Mouse (Mus musculus): Measurements from ENCODE around the gene Vps26a. TPM values are rescaled to one million over a fixed set of nuclear protein-coding genes. Genes with fewer than 3 reads are reported as not detected.
"Not testable (repeated sequence)": the region's sequence is repeated elsewhere in the genome, so short reads cannot be mapped to it uniquely, and the experiment has no call there.

Gene Vps26a
- polyA plus RNA-seq, 1 experiment from 2014 or later: 57.5 TPM

- Histone ChIP-seq H3K4me3 (ENCODE audit: low read depth, low read length) (no peak overlapping the region), H3K4me2 (ENCODE audit: low read depth, low read length) (no peak overlapping the region), H3K9me3 (ENCODE audit: control insufficient read depth, low read length) (no peaks in the 10 kb centered on the region), H3K27ac (ENCODE audit: low read depth, low read length) (no peak overlapping the region), H3K36me3 (ENCODE audit: control insufficient read depth, insufficient read depth, low read length) (no peaks in the 10 kb centered on the region), H3K9ac (replicated peaks; ENCODE audit: low read depth, low read length) (no peak overlapping the region), H3K4me1 (ENCODE audit: control insufficient read depth, insufficient read depth, low read length) (no peaks in the 10 kb centered on the region), H3K27me3 (ENCODE audit: control insufficient read depth, insufficient read depth, low read length) (no peaks in the 10 kb centered on the region)
- no peak for ATAC-seq (ENCODE audit: low read depth)
- WGBS: 64% methylated on average over 12 of the region's 12 CpGs
These were observed 17.4 kb upstream of the Vps26a start for GRCm38 (mm10) chr10:62503836-62504628.

GRCm38 (mm10) chr10:62503353-62503752 is 16.7 kb upstream of the Vps26a start:
- Histone ChIP-seq H3K4me2 (ENCODE audit: low read depth, low read length) (no peak overlapping the region), H3K27ac (ENCODE audit: low read depth, low read length) (no peak overlapping the region), H3K4me1 (ENCODE audit: control insufficient read depth, insufficient read depth, low read length) (no peaks in the 10 kb centered on the region), H3K36me3 (ENCODE audit: control insufficient read depth, insufficient read depth, low read length) (no peaks in the 10 kb centered on the region), H3K4me3 (ENCODE audit: low read depth, low read length) (no peak overlapping the region), H3K27me3 (ENCODE audit: control insufficient read depth, insufficient read depth, low read length) (no peaks in the 10 kb centered on the region), H3K9ac (replicated peaks; ENCODE audit: low read depth, low read length) (no peak overlapping the region), H3K9me3 (ENCODE audit: control insufficient read depth, low read length) (no peaks in the 10 kb centered on the region)
- 86% methylated on average over 4 of the region's 4 CpGs for WGBS
- ATAC-seq (ENCODE audit: low read depth): no peak

- no peak overlapping the region for H3K9ac ChIP-seq (replicated peaks; ENCODE audit: low read depth, low read length)
- no peak overlapping the region for H3K4me2 ChIP-seq (ENCODE audit: low read depth, low read length)
- ATAC-seq (ENCODE audit: low read depth): no peak
- no peaks in the 10 kb centered on the region for H3K36me3 ChIP-seq (ENCODE audit: control insufficient read depth, insufficient read depth, low read length)
- no peak overlapping the region for H3K27ac ChIP-seq (ENCODE audit: low read depth, low read length)
- H3K4me3 ChIP-seq (ENCODE audit: low read depth, low read length): no peak overlapping the region
- no peaks in the 10 kb centered on the region for H3K9me3 ChIP-seq (ENCODE audit: control insufficient read depth, low read length)
- H3K27me3 ChIP-seq (ENCODE audit: control insufficient read depth, insufficient read depth, low read length): no peaks in the 10 kb centered on the region
- WGBS: 83% methylated on average over 7 of the region's 7 CpGs
- H3K4me1 ChIP-seq (ENCODE audit: control insufficient read depth, insufficient read depth, low read length): no peaks in the 10 kb centered on the region
These were observed 15.3 kb upstream of the Vps26a start for GRCm38 (mm10) chr10:62501951-62502350.

GRCm38 (mm10) chr10:62500916-62501615 is 14.5 kb upstream of the Vps26a start:
- ATAC-seq (ENCODE audit: low read depth): no peak
- no peaks in the 10 kb centered on the region for H3K9me3 ChIP-seq (ENCODE audit: control insufficient read depth, low read length)
- no peak overlapping the region for H3K9ac ChIP-seq (replicated peaks; ENCODE audit: low read depth, low read length)
- H3K36me3 ChIP-seq (ENCODE audit: control insufficient read depth, insufficient read depth, low read length): no peaks in the 10 kb centered on the region
- 89% methylated on average over 9 of the region's 9 CpGs for WGBS
- no peaks in the 10 kb centered on the region for H3K27me3 ChIP-seq (ENCODE audit: control insufficient read depth, insufficient read depth, low read length)
- no peak overlapping the region for H3K4me2 ChIP-seq (ENCODE audit: low read depth, low read length)
- no peaks in the 10 kb centered on the region for H3K4me1 ChIP-seq (ENCODE audit: control insufficient read depth, insufficient read depth, low read length)
- no peak overlapping the region for H3K4me3 ChIP-seq (ENCODE audit: low read depth, low read length)
- H3K27ac ChIP-seq (ENCODE audit: low read depth, low read length): no peak overlapping the region

- WGBS: 24% methylated on average over 15 of the region's 15 CpGs
- H3K27ac ChIP-seq (ENCODE audit: low read depth, low read length): no peak overlapping the region
- H3K36me3 ChIP-seq (ENCODE audit: control insufficient read depth, insufficient read depth, low read length): no peaks in the 10 kb centered on the region
These were observed 13.7 kb upstream of the Vps26a start for GRCm38 (mm10) chr10:62500088-62500915.

GRCm38 (mm10) chr10:62491681-62492080 is 5.1 kb upstream of the Vps26a start:
- not testable (repeated sequence) for H3K4me3 ChIP-seq (ENCODE audit: low read depth, low read length); ATAC-seq (ENCODE audit: low read depth)

More at GRCm38 (mm10) chr10:62500088-62500915, 13.7 kb upstream of the Vps26a start:
- H3K4me3 ChIP-seq (ENCODE audit: low read depth, low read length): no peak overlapping the region
- peak; percentile 61; the same call in 1 of the 2 replicates for ATAC-seq (ENCODE audit: low read depth)
- no peak overlapping the region for H3K9ac ChIP-seq (replicated peaks; ENCODE audit: low read depth, low read length)
- H3K4me2 ChIP-seq (ENCODE audit: low read depth, low read length): 0 out of 2 replicates have a peak overlapping the region, but pooled peaks have one; percentile 16
- H3K9me3 ChIP-seq (ENCODE audit: control insufficient read depth, low read length): no peaks in the 10 kb centered on the region
- no peaks in the 10 kb centered on the region for H3K27me3 ChIP-seq (ENCODE audit: control insufficient read depth, insufficient read depth, low read length)
- no peaks in the 10 kb centered on the region for H3K4me1 ChIP-seq (ENCODE audit: control insufficient read depth, insufficient read depth, low read length)

GRCm38 (mm10) chr10:62488266-62488665 is 1.7 kb upstream of the Vps26a start:
- H3K4me2 ChIP-seq (ENCODE audit: low read depth, low read length): no peak overlapping the region
- no peaks in the 10 kb centered on the region for H3K36me3 ChIP-seq (ENCODE audit: control insufficient read depth, insufficient read depth, low read length)
- H3K4me1 ChIP-seq (ENCODE audit: control insufficient read depth, insufficient read depth, low read length): peaks cover 5% of the 10 kb centered on the region; the same call in 1 of the 2 replicates
- 29% methylated on average over 1 of the region's 1 CpGs for WGBS
- no peaks in the 10 kb centered on the region for H3K27me3 ChIP-seq (ENCODE audit: control insufficient read depth, insufficient read depth, low read length)
- H3K4me3 ChIP-seq (ENCODE audit: low read depth, low read length): no peak overlapping the region
- ATAC-seq (ENCODE audit: low read depth): no peak
- no peaks in the 10 kb centered on the region for H3K9me3 ChIP-seq (ENCODE audit: control insufficient read depth, low read length)
- no peak overlapping the region for H3K27ac ChIP-seq (ENCODE audit: low read depth, low read length)
- no peak overlapping the region for H3K9ac ChIP-seq (replicated peaks; ENCODE audit: low read depth, low read length)

More at GRCm38 (mm10) chr10:62491681-62492080, 5.1 kb upstream of the Vps26a start:
- H3K4me1 ChIP-seq (ENCODE audit: control insufficient read depth, insufficient read depth, low read length); H3K36me3 ChIP-seq (ENCODE audit: control insufficient read depth, insufficient read depth, low read length); H3K9ac ChIP-seq (replicated peaks; ENCODE audit: low read depth, low read length); H3K9me3 ChIP-seq (ENCODE audit: control insufficient read depth, low read length); H3K27me3 ChIP-seq (ENCODE audit: control insufficient read depth, insufficient read depth, low read length); H3K27ac ChIP-seq (ENCODE audit: low read depth, low read length); H3K4me2 ChIP-seq (ENCODE audit: low read depth, low read length): not testable (repeated sequence)
- WGBS: 91% methylated on average over 3 of the region's 3 CpGs

- Histone ChIP-seq H3K27me3 (ENCODE audit: control insufficient read depth, insufficient read depth, low read length) (no peaks in the 10 kb centered on the region), H3K4me3 (ENCODE audit: low read depth, low read length) (peak overlapping the region; percentile 85), H3K4me1 (ENCODE audit: control insufficient read depth, insufficient read depth, low read length) (peaks cover 5% of the 10 kb centered on the region; the same call in 1 of the 2 replicates), H3K27ac (ENCODE audit: low read depth, low read length) (peak overlapping the region; percentile 84), H3K9ac (replicated peaks; ENCODE audit: low read depth, low read length) (peak overlapping the region; percentile 85), H3K4me2 (ENCODE audit: low read depth, low read length) (peak overlapping the region; percentile 74), H3K36me3 (ENCODE audit: control insufficient read depth, insufficient read depth, low read length) (no peaks in the 10 kb centered on the region), H3K9me3 (ENCODE audit: control insufficient read depth, low read length) (no peaks in the 10 kb centered on the region)
- WGBS: under 1% methylated on average over 45 of the region's 48 CpGs
- ATAC-seq (ENCODE audit: low read depth): peak; percentile 78
These were observed 575 bp downstream of the Vps26a start for GRCm38 (mm10) chr10:62485878-62486582.
